Mouse (Mus musculus) adrenal gland, postnatal 14 days (tissue): Measurements from ENCODE around the gene Rims3. TPM values are rescaled to one million over a fixed set of nuclear protein-coding genes. Genes with fewer than 3 reads are reported as not detected.

ENCODE experiments used
- DNase-seq: peaks from one replicate; pipeline ENCODE4 v3.0.0; 2021; ENCODE audit warnings: mixed read lengths
- total RNA-seq: library from RNA; stranded (reverse); gene quantifications from 2 replicates; pipeline ENCODE4 v1.2.3, GENCODE M21; 2021

The Rims3 gene
- total RNA-seq, 1 experiment from 2014 or later: 7.2 TPM

DNA sequence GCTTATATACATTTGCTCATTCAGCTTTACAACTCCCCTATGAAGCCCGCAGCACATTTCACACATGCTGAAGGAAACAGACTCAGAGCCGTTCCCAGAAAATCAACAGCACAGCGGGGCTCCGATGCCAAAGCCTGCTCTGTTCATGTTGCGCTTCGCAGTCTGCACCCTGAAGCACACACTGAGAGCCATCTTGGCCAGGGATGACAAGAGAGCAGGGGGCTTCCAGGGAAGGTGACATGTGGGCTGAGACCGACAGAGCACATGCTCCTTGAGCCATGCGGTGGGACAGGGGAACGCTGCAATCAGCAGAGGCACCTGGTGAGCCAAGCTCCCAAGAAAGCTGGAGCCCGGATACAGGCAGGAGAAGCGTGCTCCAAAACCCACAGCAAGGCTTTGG is 5.2 kb upstream of the Rims3 start:
- no peak for DNase-seq

DNA sequence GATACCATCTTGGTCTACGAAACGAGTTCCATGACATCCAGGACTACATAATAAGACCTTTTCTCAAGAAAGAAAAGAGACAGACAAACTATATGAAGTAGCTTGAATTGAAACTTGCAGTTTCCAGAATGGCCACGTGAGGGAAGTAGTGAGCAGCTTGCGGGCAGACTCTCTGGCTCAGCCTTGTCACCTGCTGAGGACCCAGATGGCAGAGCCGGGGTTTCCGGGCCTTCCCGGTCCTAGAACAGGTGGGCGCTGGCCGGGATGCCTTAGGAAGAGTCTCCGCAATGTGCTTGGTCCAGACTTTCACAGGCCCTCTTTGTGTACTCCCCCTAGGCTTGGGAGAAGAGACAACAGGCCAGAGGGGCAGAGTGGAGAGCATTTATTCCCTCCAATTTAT is 3.7 kb upstream of the Rims3 start:
- DNase-seq: peak; percentile 75

DNA sequence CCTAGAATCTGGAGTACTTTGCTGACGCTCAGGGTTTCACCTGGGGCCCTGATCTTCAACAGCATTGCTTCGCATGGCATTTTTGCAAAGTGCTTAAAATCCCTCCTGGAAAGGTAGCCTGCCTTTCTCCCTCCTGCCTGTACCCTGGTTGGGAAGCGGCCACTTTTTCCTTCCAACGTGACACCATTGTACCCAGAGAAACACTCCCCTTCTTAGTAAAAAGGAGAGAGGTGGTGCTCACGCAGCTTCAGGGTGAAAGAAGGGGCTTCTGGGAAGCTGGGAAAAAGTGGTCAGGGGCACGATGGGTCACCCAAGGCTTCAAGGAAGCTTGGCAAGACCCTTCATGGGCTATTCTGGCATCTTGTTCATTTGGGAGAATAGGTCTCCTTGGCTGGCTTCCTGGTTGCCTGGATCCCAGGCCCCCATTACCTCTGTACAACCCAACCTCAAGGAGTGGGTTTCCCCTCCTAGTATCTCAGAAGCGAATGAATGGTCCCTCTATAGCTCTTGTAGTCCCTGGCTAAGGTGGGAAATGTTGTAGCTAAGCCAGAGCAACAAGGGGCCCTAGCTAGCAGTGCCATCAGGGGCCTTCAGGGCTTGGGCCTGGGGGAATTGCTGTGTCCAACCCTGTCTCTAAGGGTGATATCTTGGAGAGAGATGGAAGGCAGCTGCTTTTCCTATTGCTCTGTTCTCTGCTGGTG is 894 bp downstream of the Rims3 start:
- no peak for DNase-seq

DNA sequence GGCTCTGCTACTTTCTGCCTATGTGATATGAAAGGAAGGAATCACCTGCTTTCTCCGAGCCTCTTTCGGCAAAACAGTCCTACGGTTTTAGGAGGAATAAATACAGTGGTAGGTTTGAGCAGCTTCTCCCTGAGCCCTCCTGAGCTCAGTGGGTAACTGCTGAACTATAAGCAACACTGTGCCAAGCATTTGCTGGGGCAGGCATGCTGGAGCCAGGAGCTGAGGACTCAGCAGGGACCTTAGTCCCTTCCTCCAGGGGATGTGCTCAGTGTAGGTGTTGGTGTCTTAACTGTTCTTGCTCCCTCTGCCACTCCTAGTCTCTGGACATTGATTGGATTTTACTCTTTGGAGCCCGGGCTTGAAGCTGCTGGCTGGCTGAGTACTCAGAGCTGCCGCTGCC is 1.8 kb downstream of the Rims3 start:
- DNase-seq: no peak

DNA sequence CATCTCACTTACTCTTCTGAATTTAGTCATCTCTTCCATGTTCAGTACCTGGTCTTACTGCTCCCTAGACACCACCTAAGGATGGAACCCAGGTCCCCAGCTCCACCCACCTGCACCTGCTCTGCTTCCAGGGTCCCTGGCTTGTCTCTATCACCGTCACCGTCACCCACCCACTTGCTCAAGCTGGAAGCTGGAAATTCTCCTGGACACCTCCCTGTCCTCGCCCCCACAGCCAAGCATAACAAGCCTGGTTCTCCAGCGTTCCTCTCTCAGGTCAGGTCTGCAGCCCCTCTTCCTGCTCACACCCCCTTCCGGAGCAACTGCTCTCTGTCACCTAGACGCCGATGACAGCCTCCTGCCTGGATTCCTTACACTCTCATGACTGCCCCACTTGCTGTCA is 5.2 kb downstream of the Rims3 start:
- DNase-seq: no peak

DNA sequence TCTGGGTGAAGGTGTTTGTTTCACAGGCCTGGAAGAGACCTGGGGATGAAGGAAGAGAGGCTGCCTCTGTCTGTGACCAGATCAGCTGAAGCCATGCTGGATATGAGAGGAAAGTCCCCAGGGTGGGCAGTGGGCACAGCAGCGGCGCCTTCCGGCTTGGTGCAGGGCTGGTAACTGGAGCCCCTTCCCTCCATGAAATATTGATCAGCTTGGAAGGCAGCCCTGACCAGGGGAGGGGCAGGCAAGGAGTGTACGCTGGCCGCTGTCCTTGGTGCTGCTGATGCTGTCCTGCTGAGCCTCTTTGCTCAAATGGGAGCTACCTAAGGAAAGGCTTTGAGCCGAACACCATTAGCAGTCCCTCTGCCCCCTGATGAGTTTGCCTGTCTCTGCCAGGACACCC is 11.6 kb downstream of the Rims3 start:
- peak; percentile 76 for DNase-seq

DNA sequence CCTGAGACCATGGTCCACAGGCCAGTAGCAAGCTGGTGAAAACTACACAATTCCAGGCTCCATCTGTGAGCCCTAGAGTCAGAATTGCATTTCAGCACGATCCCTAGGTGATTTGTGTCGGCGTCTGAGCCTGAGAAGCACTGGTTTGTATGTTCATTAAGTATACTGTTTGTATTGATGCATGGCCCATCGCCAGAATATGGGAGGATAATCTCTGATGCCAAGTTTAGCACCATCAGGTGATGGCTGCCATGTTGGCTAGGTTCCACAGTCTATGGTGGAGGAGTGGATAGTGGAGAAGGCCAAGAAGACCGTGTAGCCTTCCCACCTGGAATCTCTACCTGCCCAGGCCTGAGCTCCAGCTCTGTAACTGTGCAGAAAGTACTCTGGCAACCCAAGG is 13.6 kb downstream of the Rims3 start:
- DNase-seq: no peak

DNA sequence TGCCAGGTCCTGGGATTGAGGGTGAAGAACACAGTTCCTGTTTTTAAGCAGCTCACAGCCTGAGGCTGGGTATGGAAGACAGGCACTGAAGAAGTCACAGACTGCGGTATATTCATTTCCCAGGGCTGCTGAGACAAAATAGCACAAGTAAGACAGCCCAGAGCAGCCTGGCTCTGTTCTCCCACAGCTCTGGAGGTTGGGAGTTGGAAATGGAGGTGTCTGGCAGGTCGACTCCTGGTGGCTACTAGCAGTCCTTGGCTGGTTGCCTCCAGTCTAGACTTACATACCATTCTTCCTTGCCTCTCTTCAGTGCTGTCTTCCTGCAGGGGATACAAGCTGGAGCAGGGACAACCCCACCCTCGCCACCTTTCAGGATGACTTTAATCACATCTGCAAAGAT is 14.4 kb downstream of the Rims3 start:
- no peak for DNase-seq

DNA sequence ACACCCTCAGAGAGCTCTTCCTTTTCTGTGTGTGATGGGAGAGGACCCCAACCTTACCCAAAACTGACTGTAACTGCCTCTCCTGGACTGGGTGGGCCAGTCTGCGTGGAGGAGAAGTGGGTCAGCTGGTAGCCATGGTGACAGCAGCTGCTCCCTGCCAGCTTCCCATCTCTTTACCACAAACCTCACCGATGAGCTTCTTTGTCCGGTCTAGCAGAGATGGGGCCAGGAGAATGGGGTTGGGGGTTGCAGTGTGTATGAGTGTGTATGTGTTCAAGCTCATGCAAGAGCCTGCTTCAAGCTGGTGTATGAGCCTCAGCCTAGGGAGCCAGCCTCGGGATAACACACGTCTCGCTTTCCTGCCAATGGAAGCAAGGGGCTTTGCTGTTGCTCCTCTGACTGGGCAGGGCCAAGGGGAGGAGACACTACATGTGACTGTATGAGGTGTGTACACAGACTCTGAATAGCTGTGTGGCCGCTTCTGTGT is 15.7 kb downstream of the Rims3 start:
- no peak for DNase-seq

DNA sequence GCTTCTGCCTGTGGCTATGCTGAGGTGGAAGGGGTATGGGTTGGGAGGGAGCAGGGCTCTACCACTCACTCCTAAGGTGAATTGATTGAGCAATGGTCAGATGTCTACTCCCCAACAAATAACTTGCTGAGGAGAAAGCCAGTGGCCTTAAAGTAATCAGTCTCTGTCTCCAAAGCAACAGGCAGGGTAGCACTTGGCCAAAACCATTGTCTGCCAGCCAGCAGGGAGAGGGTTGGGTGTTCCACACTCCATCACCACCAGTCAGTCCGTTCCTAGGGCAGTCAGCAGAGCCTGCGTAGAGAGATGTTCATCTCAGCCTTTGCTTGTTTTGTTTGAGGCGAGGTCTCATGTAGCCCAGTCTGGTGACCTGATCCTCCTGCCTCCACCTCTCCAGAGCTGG is 21.3 kb downstream of the Rims3 start:
- DNase-seq: no peak

DNA sequence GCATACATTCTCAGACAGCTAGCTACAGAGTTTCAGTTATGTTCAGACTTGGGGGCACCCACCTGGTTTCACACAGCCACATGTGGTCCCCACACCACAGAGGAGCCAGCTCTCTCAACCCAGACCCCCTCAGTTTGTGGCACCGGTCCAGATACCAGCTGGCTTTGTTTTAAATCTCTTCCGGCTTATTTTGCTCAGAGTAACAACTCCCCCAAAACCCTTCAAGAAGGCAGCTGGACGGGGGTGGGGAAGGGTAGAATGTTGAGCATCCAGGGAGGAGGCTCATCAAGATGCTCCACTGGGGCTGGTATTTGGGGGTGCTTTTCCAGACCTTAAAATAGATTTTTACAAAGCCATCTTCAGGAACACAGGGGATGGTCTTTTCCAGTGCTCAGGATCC is 24.1 kb downstream of the Rims3 start:
- DNase-seq: no peak

DNA sequence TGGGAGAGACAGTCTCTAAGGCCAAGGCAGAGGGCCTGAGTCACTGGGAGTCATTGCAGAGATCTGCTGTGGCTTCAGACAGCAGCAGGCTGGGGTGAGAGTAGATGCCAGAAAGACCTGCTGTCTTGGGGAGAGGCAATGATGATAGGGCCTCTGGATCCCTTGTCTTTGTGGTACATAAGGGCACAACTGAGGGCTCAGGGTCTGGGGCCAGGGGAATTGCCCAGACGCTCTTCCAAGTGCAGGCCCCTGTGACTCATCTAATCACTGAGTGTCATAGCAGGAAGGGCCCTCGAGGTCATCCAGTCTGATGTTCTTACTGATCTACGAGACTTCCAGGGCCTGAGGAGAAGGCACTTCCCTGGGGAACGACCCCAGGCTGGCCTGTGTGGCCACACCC is 24.8 kb downstream of the Rims3 start:
- DNase-seq: no peak

DNA sequence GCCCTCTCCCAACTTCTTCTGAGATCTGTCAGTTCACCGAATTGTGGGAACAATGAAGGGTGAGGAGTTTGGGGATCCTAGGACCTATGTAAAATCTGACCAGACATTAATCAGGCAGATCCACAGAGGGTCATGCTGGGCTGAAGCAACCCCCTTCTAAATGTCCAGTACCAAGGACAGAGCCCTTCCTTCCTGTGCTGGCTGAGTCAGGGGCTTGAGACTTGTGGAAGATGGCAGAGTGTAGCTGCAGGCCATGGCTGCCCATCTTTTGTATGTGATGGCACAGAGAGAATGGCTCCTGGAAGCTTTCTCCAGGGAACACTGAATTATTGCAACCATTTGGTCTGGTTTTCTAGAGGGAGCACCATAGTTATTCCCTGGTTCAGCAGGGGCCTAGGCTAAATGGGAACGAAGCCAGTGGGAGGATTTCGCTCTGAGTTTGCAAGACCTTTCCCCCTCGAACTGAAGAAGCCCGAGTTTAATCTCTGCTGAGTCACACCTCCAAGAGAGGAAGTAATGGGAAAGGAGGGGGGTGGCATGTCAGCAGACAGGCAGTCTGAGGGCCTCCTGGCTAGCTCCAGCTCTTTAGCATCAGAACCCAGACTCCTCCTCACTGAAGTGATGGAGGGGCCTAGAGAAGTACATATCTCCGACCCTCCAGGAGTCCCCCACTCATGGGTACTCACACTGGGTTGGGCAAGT is 26.3 kb downstream of the Rims3 start:
- DNase-seq: no peak

DNA sequence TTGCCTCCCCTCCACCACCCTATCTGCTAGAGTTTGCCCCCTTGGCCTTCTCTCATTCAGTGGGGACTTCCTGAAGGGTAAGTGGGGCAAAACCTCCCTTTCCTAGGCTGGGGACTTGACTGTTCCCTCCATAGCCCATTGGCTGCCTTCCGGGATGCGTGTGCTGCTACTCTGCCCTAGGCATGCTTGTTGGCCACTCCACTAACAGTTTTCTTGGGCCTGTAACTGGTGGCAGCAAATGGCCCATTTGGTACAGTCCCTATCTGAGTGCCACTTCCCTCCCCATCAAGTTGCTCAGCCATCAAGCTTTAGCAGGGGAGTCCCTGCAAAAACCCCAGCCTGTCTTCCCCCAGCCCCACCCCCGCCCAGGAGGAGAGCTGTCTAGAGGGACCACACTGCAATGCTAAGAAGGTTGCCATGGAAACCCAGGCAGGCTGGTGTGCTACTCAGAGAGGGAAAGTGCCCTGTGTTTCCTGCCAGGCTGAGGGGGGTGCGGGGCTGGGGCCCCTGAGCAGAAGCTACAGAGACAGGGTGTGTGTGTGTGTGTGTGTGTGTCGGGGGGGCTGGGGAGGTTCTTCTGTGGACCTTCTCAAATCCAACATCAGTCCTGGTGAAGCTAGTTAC is 27.5 kb downstream of the Rims3 start:
- DNase-seq: no peak

DNA sequence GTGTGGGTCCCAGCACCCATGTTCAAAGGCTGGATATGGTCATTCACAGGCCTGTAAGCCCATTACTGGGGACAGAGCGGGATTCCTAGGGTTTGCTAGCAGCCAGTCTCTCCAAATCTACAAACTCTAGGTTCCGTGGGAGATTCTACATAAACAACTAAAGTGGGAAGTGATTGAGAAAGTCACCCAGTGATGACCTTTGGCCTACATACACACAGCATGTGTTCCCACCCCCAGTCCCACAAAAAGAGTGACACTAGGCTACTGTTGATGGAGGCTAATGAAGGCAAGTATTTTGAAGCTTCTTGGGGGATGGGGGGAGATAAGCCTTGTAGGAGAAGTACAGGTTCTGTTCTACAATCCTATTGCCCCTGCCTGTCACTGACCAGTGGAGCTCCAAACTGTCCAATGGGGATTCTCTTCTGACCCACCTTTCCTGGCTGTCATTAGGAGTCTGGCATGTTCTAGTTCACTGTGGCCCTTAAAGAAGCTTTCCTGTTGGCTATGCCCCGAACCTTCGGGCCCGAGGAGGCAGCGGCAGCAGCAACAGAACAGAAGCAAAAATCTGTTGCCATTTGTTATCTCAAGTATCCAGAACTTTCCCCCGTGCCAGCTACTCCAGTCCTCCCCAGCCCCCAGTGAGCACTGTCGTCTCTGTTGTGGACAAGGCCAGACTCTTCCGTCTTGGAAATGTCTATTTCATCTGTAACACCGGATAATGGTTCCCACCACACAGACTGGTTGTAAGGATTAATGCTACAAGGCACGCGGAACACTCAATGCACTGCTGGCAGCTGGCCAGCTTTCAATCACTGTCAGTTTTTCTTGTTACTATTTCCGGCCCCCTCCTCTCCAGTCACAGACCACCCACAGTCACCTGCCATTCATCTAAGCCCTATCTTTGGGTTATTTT is 30.8 kb downstream of the Rims3 start:
- no peak for DNase-seq

DNA sequence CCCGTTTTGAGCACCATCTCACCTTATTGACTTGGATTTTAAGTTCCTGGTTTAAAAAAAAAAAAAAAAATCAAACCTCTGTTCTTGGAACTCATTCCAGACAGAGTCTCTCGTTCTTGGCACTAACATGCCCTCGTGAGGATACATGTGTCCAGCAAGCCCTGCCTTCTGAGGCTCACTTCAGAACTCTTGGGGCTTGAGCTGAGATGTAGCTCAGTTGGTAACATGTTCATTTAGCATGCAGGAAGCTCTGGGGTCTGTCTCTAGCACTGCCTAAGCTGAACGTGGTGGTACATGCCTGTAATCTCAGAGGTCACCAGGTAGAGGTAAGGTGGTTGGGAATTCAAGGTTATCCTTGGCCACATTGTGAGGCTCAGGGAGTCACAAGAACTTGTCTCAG is 31.5 kb downstream of the Rims3 start:
- peak; percentile 38 for DNase-seq

DNA sequence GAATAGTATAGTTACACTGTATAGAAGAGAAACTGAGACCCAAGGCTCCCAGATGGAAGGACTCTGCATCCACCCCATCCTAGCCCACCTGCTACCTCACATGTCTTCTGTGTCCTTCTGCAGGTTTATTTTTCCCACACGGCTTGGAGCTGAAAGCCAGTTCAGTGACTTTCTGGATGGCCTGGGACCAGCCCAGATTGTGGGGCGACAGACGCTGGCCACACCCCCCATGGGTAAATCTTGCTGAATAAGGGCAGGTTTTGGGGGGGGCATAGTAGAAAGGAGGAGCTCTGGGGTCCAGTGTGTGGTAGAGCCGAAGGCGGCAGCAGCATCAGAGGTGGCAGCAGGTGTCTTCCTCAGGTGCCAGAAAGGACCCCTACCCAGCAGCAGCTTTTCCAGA is 32.2 kb downstream of the Rims3 start:
- DNase-seq: no peak

DNA sequence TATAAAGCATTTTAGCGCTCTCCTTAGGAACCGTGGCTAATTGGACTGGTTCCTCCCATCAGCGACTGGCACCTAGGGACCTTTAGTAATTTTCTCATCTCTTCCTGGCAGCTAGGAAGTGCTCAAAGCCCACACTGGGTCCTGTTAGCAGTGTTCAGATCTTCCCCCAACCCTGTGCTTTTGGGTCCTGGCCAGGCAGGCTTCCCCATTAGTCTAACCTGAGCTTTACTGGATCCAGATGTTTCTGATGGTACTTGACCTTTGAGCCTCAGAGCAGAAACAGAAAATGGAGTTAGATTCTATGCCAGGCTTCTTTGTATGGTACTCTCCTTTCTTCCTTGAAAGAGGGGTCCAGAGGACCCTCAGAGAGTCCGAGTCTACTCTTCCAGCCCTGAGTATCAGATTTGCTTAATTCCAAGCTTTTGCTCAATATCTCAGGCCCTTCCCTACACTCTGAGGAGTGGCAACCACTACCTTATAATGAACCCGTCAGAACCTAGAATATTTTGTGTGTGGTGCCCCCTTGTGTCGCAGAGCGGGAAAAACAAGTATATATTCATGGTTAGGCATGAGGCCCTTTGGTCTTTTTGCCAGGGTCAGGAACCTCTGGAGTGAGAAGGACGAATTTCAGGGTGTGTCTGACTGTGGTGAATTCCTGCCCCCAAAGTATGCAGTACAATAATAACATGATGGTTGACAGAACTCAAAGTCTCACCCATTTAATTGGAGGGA is 32.9 kb downstream of the Rims3 start:
- peak; percentile 72 for DNase-seq

DNA sequence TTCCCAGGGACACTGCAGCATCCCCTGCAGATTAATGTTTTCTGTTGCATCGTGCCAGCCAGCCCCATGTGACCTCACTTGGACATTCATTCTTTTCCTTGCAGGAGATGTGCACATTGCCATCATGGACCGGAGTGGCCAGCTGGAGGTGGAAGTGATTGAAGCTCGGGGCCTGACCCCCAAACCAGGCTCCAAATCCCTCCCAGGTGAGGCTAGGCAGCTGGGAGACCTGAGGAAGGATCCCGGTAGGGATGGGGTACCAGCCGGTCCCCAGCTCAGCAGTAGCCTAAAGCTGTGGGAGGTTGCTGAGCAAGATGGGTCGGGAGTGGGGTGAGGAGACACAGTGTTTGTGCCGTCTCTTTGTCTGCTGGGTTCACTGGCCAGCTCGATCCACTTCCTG is 34.3 kb downstream of the Rims3 start:
- no peak for DNase-seq

DNA sequence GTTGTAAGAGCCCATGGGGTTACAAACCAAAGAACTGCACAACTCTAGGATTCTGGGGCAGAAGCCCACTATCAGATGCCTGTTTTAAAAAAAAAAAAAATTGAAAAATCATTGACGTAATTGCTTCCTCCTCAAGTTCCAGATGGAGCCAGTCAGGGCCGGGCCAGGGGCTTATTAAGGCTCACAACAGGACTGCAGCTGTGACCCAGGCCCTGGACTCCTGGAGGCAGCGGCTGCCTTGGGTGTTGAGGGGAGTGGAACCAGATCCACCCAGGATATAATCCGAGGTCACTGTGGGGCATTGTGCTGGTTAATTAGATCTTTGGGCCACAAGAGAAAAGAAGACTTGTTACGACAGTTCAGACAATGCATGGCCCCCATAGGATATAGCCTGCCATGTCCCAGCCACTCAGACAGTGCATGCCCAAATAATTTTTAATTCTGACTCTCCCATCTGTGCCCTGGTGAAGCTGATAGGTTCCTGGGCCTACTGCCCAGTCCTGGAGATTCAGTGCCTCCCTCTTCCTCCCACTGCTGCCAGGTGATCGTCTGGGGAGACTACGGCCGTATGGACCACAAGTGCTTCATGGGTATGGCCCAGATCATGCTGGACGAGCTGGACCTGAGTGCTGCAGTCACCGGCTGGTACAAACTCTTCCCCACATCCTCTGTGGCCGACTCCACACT is 36.3 kb downstream of the Rims3 start:
- no peak for DNase-seq

DNA sequence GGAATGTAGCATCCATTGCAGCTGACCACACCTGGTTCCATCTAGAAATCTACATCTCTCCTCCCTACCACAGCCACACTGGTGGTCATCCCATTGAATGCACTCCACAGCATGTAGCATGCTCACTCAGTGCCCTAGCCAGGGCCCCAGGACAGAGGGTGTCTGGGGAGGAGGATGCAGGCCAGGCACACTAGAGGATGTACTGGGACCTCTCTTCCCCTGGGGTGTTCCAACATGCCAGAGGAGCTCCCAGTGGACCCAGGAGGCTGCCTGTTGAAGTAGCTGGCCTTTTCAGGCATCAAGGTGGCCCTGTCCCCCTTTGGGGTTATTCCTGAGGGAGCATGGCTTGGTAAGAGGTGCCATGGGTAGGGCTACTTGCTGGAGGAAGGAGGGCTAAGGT is 37.3 kb downstream of the Rims3 start:
- no peak for DNase-seq
